Mouse (Mus musculus) gastrocnemius, postnatal 14 days (tissue): ENCODE results near the gene 4921524J17Rik. TPM values are rescaled to one million over a fixed set of nuclear protein-coding genes. Genes with fewer than 3 reads are reported as not detected.

Experiments
- DNase-seq: peaks from one replicate; pipeline ENCODE4 v3.0.0; 2021; ENCODE audit warnings: mixed read lengths
- intact Hi-C: fragments of 180-260 bp; cut with DNase I; formaldehyde crosslinking; loops from one replicate; pipeline ENCODE4 v1.15.1; 2025; ENCODE audit warnings: low total_unique reads
- long read RNA-seq, 2 experiments: library from polyadenylated mRNA; stranded (forward); transcript quantifications; one replicate each; pipeline ENCODE4 v2.0.0; 2021
- total RNA-seq, 2 experiments: library from RNA; stranded (reverse); gene quantifications; 2 replicates each; pipeline ENCODE4 v1.2.3; 2021

Gene 4921524J17Rik
- total RNA-seq, result 10 to 100 TPM; 12.5 to 12.8 TPM
- long read RNA-seq, experiment 1, transcript 4921524J17Rik-201 (4 exons, 1,587 nt), result major isoform, 21 of 23 reads
- long read RNA-seq, experiment 1, partial matches to known transcripts, result 0 of 23 reads
- long read RNA-seq, experiment 1, other reads (novel, unspliced or antisense), result 0 of 23 reads
- long read RNA-seq, experiment 2, transcript 4921524J17Rik-201 (4 exons, 1,587 nt), result major isoform, 16 of 19 reads
- long read RNA-seq, experiment 2, partial matches to known transcripts, result 0 of 19 reads
- long read RNA-seq, experiment 2, other reads (novel, unspliced or antisense), result 1 of 19 reads

DNA sequence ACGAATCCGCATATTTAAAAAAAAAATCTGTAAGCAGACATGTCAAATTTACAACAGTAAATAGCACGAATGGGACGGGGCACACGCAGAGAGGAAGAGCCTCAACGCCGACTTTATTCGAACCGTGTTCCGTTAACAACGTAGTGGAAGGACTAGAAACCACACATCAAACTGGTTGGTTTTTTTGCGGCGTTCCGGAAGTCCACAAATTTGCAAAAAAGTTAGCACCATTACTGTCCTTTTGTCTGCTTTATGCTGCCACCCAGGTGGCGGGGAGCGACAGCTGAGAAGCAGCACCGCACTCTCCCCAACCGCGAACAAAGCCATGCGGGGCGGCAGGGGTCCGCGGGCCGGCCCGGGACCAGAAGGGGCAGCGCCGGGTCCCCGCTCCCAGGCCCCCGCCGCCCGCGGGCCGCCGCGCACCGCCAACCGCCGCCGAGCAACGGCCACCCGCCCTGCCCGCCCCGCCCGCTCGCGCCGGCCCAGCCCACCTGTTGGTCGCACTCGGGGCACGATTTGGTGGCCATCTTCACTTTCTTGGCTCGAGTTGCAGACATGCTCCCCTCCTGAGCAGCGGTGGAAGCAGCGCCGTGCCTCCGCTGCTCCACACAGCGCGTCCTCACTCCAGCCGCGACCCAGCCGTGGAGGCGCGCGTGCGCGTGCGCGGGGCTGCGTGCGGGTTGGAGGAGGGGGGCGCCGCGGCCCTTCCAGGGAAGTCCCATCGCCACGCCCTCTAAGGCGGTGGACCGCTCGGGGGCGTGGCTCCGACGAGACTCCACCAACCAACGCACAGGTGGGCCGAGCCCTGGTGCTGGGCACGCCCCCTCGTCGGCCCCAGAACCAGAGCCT, at the start of gene 4921524J17Rik:
4921524J17Rik (minus strand) TSS at position 666 of the 849 bp plus-strand sequence.
- intact Hi-C loops, result no loop called here
- peak; percentile 98 for DNase-seq

GRCm38 (mm10) chr8:85482427-85482826, 49.8 kb upstream of the 4921524J17Rik start:
- intact Hi-C loops, result no loop called here

GRCm38 (mm10) chr8:85481900-85482299, 49.3 kb upstream of the 4921524J17Rik start:
- DNase-seq, result peak; percentile 17
- intact Hi-C loops, result no loop called here

More at GRCm38 (mm10) chr8:85482427-85482826, 49.8 kb upstream of the 4921524J17Rik start:
- no peak for DNase-seq

- intact Hi-C loops, result no loop called here
- DNase-seq, result no peak
Measured at GRCm38 (mm10) chr8:85479710-85480109, 47.1 kb upstream of the 4921524J17Rik start.

DNA sequence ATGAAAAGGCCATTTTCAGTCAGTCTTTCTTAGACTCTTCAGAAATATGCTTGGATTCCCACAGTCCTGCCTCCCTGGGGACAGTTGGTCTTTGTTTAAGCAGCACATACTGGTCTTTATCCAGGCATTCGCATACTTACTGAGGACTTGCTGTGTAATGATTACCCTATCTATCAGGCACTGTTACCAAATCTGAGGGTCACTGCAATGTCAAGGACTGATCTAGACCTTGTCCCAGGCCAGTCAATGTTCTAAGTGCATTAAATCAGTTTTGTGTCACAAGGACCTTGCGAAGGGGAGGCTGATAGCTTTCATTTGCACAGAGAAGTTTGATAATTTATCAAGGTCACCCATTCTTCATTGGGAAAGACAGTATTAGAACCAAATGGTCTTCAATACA, 45.8 kb upstream of the 4921524J17Rik start:
- intact Hi-C loops, result no loop called here
- DNase-seq, result no peak

GRCm38 (mm10) chr8:85476970-85477545, 44.4 kb upstream of the 4921524J17Rik start:
- no peak for DNase-seq
- intact Hi-C loops, result no loop called here

DNA sequence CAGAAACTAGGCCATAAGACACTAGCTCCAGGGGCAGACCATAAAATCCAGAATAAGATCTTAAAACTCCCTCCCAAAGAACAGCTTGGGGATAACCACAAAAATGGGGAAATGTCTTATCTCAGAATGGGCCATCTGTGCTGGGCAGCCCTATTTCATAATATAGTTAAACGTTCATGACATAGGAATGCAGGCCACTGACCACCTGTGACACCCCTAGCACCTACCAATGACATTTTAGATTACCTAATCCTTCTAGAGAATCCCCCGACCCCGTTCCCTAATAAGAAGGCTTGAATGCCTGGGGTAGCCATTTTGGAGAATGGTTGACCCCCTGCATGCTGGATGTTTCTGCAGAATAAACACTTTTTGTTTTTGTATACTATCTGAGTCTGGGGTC, 42.3 kb upstream of the 4921524J17Rik start:
- DNase-seq, result no peak
- intact Hi-C loops, result no loop called here

DNA sequence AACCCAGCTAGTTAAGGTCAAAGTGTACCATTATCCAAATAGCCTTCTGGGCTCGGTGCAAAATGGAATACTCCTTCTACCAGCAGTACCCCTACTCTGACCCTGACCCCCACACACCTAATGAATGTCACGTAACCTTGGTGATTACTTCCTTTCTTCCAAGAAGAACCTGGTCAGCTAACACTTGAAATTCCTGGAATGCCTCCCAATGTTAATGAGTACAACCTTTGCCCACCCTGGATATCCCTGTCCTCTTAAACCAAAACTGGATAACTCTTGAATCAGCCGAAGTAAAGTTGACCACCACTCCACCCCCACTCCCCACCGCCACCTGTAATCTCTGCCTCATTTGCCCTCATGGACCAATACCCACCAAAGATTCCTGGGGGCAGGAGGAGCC, 40.6 kb upstream of the 4921524J17Rik start:
- DNase-seq, result no peak
- intact Hi-C loops, result no loop called here

DNA sequence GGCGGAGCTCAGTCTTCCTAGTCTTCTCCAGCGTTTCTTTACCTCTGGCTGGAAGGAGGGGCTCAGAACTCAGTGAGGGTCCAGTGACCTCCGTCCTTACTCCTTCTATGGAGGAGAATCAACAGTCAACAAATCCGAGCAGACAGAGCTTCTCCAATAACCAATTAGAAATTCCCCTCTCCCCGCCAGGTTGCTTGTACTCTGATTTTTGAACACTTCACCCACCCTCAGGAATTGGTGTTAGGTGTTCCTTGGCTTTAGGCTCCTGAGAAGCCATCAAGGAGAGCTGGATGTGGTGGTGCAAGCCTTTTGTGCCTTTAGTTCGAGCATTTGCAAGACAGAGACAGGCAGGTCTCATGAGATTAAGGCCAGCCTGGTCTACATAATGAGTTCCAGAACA, 40.2 kb upstream of the 4921524J17Rik start:
- no peak for DNase-seq
- intact Hi-C loops, result no loop called here

GRCm38 (mm10) chr8:85470753-85471152, 38.1 kb upstream of the 4921524J17Rik start:
- DNase-seq, result no peak
- intact Hi-C loops, result no loop called here

- intact Hi-C loops, result no loop called here
- no peak for DNase-seq
Measured at GRCm38 (mm10) chr8:85466056-85466455, 33.4 kb upstream of the 4921524J17Rik start.

- intact Hi-C loops, result no loop called here
- no peak for DNase-seq
Measured at GRCm38 (mm10) chr8:85464316-85464715, 31.7 kb upstream of the 4921524J17Rik start.

GRCm38 (mm10) chr8:85462441-85462840, 29.8 kb upstream of the 4921524J17Rik start:
- intact Hi-C loops, result no loop called here

GRCm38 (mm10) chr8:85461377-85461776, 28.7 kb upstream of the 4921524J17Rik start:
- no peak for DNase-seq
- intact Hi-C loops, result loop anchor here (2.0 kb wide), 1 partner anchor 61 kb away; no protein-coding TSS in a partner anchor

More at GRCm38 (mm10) chr8:85462441-85462840, 29.8 kb upstream of the 4921524J17Rik start:
- DNase-seq, result no peak

DNA sequence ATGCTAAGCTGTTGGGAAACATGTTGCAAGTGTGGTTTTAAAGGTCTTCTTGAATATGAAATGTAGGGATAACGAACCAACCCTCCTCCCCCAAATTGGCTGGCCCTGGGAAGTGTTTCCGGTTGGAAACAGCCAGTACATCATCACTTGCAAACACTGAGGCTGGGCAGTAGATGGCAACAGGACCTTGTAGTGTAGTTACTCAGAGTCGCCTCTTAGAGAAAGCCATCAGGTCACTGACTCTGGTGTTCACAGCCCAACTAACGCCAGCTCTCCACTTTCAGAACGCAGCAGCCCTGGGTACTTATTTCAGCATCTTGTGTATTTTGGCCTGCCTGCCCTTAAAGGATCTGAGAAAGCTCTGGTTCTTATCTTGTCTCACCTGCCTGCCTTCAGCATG, 28.2 kb upstream of the 4921524J17Rik start:
- no peak for DNase-seq
- intact Hi-C loops, result loop anchor here (2.0 kb wide), 1 partner anchor 62 kb away; no protein-coding TSS in a partner anchor

DNA sequence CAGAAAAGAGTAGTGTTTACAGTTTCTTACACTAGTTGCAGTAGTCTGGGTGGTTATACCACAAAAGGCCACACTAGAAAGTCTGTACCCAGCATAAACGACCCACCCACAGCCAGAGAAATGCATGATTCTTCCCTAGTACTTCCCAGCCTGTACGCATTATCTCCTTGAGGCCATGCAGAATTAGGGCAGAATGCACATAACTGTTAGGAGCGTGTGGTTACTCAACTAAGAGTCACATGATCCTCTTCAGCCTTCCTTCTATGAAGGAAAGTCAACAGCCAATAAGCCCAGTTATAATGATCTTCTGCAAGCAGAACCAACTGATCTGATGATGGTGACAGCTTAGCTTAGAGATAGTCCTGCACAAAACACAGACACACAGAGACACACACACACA, 26.9 kb upstream of the 4921524J17Rik start:
- intact Hi-C loops, result no loop called here
- no peak for DNase-seq

- peak; percentile 75 for DNase-seq
Measured at GRCm38 (mm10) chr8:85456536-85456935, 23.9 kb upstream of the 4921524J17Rik start.

DNA sequence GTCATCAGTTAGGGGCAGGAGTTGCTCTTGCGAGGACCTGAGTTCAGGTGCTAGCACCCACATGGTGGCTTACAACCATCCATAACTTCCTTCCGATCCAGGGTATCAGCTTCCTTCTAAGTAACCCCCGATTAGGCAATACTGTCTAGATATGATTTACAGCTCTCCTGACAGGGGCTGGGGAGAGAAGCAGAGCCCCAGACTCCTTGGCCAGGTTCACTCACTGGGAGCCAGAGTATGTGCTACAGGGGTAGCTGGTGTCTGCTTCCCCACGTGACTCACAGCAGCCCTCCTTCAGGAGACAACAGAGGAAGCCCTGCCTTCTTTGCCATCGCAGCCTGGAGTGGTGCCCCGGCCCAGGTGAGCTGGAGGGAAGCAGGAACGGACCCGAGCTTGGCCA, 22.1 kb upstream of the 4921524J17Rik start:
- intact Hi-C loops, result loop anchor here (5.0 kb wide), 1 partner anchor 208 kb away; no protein-coding TSS in a partner anchor
- DNase-seq, result no peak

More at GRCm38 (mm10) chr8:85456536-85456935, 23.9 kb upstream of the 4921524J17Rik start:
- intact Hi-C loops, result no loop called here

GRCm38 (mm10) chr8:85453256-85453655, 20.6 kb upstream of the 4921524J17Rik start:
- intact Hi-C loops, result loop anchor here (5.0 kb wide), 1 partner anchor 209 kb away; no protein-coding TSS in a partner anchor

DNA sequence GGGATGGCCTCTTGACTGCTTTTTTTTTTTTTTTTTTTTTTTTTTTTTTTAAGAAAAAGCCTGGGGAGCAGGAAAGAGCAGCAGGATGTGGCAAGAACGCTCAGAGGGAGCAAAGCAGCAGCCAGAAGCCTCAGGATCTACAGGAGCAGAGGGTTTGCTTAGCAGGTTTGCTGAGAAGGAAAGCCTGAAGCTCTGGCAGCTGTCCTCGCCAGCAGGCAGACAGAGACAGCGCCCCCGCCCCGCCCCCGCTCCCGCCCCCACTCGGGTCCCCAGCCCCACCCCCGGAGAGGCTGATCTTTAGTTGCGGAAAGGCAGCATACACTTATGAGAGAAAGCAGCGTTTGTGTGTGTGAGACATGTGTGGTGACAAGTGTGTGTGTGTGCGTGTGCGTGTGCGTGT, 19.7 kb upstream of the 4921524J17Rik start:
- intact Hi-C loops, result loop anchor here (5.0 kb wide), 1 partner anchor 210 kb away; no protein-coding TSS in a partner anchor

More at GRCm38 (mm10) chr8:85453256-85453655, 20.6 kb upstream of the 4921524J17Rik start:
- DNase-seq, result no peak

More for the DNA sequence above, 19.7 kb upstream of the 4921524J17Rik start:
- peak; percentile 24 for DNase-seq
